Mouse (Mus musculus) stomach, postnatal 0 days (tissue): ENCODE results near the gene Pank3. TPM values are rescaled to one million over a fixed set of nuclear protein-coding genes. Genes with fewer than 3 reads are reported as not detected.

ENCODE experiments used
- ATAC-seq: fragments of 200-750 bp; cut with Nextera tagmentation; 2 replicates; pipeline ENCODE4 v1.8.0; 2017; ENCODE audit not compliant: low FRiP score, low TSS enrichment
- DNase-seq: peaks from one replicate; pipeline ENCODE4 v3.0.0-alpha.2; 2016; ENCODE audit warnings: low spot score
- H3K27ac ChIP-seq: fragments of 300-500 bp; sonication (generic); replicated peaks from 2 replicates; pipeline ENCODE4 v1.5.1; 2014; ENCODE audit warnings: mild to moderate bottlenecking, control low read depth
- H3K27me3 ChIP-seq: fragments of 300-500 bp; sonication (generic); 2 replicates; pipeline ENCODE4 v1.6.1; 2014; ENCODE audit warnings: low read length; ENCODE audit not compliant: control insufficient read depth, insufficient read depth
- H3K36me3 ChIP-seq: fragments of 300-500 bp; sonication (generic); 2 replicates; pipeline ENCODE4 v1.6.1; 2014; ENCODE audit warnings: low read length, mixed read lengths; ENCODE audit not compliant: control insufficient read depth, insufficient read depth
- H3K4me1 ChIP-seq: fragments of 300-500 bp; sonication (generic); replicated peaks from 2 replicates; pipeline ENCODE4 v1.6.1; 2014; ENCODE audit warnings: antibody characterized with exemption; ENCODE audit not compliant: control insufficient read depth, insufficient read depth
- H3K4me2 ChIP-seq: fragments of 300-500 bp; sonication (generic); replicated peaks from 2 replicates; pipeline ENCODE4 v1.6.1; 2014; ENCODE audit warnings: low read depth, mild to moderate bottlenecking, control low read depth, moderate library complexity
- H3K4me3 ChIP-seq: fragments of 300-500 bp; sonication (generic); 2 replicates; pipeline ENCODE4 v1.5.1; 2014; ENCODE audit warnings: low read depth, low read length, control low read depth
- H3K9ac ChIP-seq: fragments of 300-500 bp; sonication (generic); 2 replicates; pipeline ENCODE4 v1.6.1; 2014; ENCODE audit warnings: mild to moderate bottlenecking, low read length, control low read depth, mixed read lengths
- H3K9me3 ChIP-seq: fragments of 300-500 bp; sonication (generic); 2 replicates; pipeline ENCODE4 v1.6.1; 2016; ENCODE audit warnings: low read length; ENCODE audit not compliant: control insufficient read depth
- CTCF ChIP-seq: IDR thresholded peaks from 2 replicates; pipeline ENCODE4 v1.5.1; 2016; ENCODE audit warnings: antibody characterized with exemption, low read depth, mild to moderate bottlenecking, moderate library complexity
- EP300 ChIP-seq: optimal IDR thresholded peaks from 2 replicates; pipeline ENCODE3; 2016; ENCODE audit warnings: antibody characterized with exemption
- WGBS: fragments of 180-500 bp; shearing (Covaris S2); extraction: QIAGEN DNeasy Blood & Tissue Kit; methylation state at CpG from one replicate; pipeline ENCODE4 v1.1.7; 2014; 5-methylcytosine and 5-hydroxymethylcytosine counted together
- polyA plus RNA-seq: library from polyadenylated mRNA; unstranded; fragments of >200 nt; fragmentation: Nextera tagmentation; extraction: Ambion mirVana; gene quantifications from 2 replicates; pipeline ENCODE4 v1.2.1, GENCODE M21; 2015

Gene Pank3
- polyA plus RNA-seq, 1 experiment from 2014 or later = 10.4 TPM

DNA sequence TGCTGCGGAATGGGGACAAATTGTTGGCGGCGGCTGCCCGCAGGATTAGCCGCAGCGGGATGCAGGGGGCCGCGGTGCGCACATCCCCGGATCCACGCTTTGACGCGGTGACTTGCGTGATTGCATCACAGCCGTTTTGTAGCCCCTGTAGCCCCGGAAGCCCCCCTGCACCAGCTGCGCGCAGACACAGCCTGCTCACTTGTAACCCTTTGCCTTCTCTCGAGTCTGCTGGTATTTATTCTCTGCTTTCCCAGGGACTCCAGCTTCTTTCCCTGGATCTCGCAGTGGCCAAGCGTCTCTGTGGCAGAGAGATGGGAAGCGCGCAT lies 29.2 kb downstream of the Pank3 start:
- Histone ChIP-seq H3K9me3 (no peaks in the 10 kb centered on the region), H3K27ac (no peak overlapping the region), H3K9ac (no peak overlapping the region), H3K27me3 (peaks cover 13% of the 10 kb centered on the region; the same call in 1 of the 2 replicates), H3K4me3 (peak overlapping the region; percentile 29), H3K4me2 (peak overlapping the region; percentile 38), H3K36me3 (no peaks in the 10 kb centered on the region), H3K4me1 (no peaks in the 10 kb centered on the region)
- DNase-seq (no peak), ATAC-seq (no peak)
- WGBS = 6% methylated on average over 23 of the region's 23 CpGs
- TF ChIP-seq CTCF (no peak), EP300 (no peak)

DNA sequence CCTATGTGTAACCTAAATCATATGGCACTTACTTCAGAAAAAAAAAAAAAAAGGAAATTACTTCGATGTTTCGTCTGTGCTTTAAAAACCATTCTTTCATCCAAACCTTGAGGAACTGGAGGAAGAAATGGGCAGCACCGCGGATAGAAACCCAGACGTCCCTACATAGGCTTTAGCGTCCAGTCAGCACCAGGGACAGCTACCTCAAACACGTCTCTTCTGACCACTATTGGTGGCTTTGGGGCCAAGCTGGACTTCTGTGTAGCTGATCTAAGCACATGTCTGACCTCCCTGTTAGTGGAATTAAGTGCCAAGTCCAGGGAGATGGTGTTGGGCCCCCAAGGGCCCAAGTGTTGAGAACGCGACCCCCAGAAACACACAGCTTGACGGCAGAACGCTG lies 29.6 kb downstream of the Pank3 start, which contains the start of gene Fbll1:
Gene Fbll1 (minus strand): TSS at position 11 of the 400 bp plus-strand sequence.
- Histone ChIP-seq H3K27ac (no peak within 1 kb of the TSS), H3K9ac (no peak within 1 kb of the TSS), H3K4me3 (peak within 1 kb of the TSS; percentile 29), H3K4me2 (peak within 1 kb of the TSS; percentile 38), H3K27me3 (peaks cover 13% of the 10 kb centered on the region; the same call in 1 of the 2 replicates), H3K36me3 (no peaks in the 10 kb centered on the region), H3K4me1 (no peaks in the 10 kb centered on the region), H3K9me3 (no peaks in the 10 kb centered on the region)
- 14% methylated on average over 11 of the region's 11 CpGs for WGBS
- ATAC-seq (no peak), DNase-seq (peak; percentile 71)
- TF ChIP-seq CTCF (peak; percentile 11; the same call in 1 of the 2 replicates), EP300 (no peak)

DNA sequence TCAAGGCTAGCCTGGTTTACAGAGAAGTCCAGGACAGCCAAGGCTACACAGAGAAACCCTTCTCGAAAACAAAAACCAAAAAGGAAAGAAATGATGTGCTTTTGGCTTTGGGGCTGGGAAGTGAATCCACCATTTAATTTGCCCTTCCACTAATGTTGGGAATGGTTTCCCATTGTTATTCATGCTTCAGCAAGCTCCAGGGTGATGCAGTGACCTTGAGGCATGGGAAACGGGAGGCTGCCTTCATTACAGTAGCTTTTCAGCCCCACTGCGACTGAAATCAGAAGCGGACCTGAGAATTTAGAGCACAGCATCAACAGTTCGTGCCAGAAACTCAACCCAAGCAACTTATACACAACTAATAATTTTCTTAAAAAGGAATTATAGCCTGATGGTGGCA lies 32.0 kb downstream of the Pank3 start:
- H3K36me3 ChIP-seq = no peaks in the 10 kb centered on the region
- TF ChIP-seq EP300 (no peak), CTCF (no peak)
- H3K4me2 ChIP-seq = no peak overlapping the region
- H3K9ac ChIP-seq = no peak overlapping the region
- no peak overlapping the region for H3K4me3 ChIP-seq
- H3K27me3 ChIP-seq = peaks cover 10% of the 10 kb centered on the region; the same call in 1 of the 2 replicates
- no peaks in the 10 kb centered on the region for H3K4me1 ChIP-seq
- 80% methylated on average over 5 of the region's 5 CpGs for WGBS
- ATAC-seq (no peak), DNase-seq (no peak)
- no peaks in the 10 kb centered on the region for H3K9me3 ChIP-seq
- no peak overlapping the region for H3K27ac ChIP-seq

DNA sequence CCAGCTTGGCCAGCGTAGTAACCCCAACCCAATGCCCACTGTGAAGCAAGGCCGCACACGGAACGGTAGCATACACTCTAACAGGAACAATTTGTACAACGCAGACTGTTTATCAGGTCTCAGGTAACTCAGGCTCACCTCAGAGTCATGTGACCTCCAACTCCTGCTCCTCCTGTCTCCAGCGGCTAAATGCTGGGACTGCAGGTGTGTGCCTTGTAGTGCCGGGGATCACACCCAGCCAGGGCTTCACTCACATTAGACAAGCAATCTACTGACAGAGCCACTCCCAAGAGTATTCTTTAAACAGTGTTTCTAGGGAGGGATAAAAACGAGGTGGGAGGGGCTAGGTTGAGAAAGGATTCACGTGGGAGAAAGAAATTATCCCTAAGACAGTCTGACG lies 42.2 kb downstream of the Pank3 start:
- H3K4me3 ChIP-seq = no peak overlapping the region
- no peak overlapping the region for H3K4me2 ChIP-seq
- no peaks in the 10 kb centered on the region for H3K9me3 ChIP-seq
- DNase-seq (peak; percentile 66), ATAC-seq (peak; percentile 91)
- no peak overlapping the region for H3K9ac ChIP-seq
- peaks cover 51% of the 10 kb centered on the region for H3K36me3 ChIP-seq
- 71% methylated on average over 10 of the region's 10 CpGs for WGBS
- no peaks in the 10 kb centered on the region for H3K4me1 ChIP-seq
- no peak overlapping the region for H3K27ac ChIP-seq
- TF ChIP-seq EP300 (no peak), CTCF (peak; percentile 56)
- no peaks in the 10 kb centered on the region for H3K27me3 ChIP-seq

DNA sequence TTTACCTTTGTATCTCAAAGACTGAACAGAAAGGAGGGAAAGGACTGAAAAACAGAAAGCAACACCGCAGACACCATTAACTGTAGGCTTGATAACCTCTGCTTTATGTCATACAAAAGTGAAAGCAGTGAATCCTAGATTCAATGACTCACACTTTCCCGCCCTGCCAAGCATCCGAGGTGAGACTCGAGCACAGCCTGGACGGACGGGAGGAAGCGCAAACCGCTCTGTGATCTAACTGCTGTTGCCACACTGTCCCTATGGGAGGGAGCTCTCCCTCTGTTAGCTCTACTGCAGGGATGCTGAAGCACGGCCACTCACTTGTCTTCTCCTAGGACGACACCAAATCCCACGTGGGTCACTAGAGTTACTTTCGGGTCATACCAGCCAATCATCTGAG lies 47.0 kb downstream of the Pank3 start:
- H3K4me1 ChIP-seq = no peaks in the 10 kb centered on the region
- WGBS = 86% methylated on average over 12 of the region's 12 CpGs
- H3K36me3 ChIP-seq = peaks cover 38% of the 10 kb centered on the region
- no peak overlapping the region for H3K9ac ChIP-seq
- no peaks in the 10 kb centered on the region for H3K27me3 ChIP-seq
- no peak for DNase-seq
- no peak overlapping the region for H3K4me2 ChIP-seq
- no peak for ATAC-seq
- no peak overlapping the region for H3K4me3 ChIP-seq
- no peaks in the 10 kb centered on the region for H3K9me3 ChIP-seq
- no peak overlapping the region for H3K27ac ChIP-seq
- no peak for TF ChIP-seq CTCF

DNA sequence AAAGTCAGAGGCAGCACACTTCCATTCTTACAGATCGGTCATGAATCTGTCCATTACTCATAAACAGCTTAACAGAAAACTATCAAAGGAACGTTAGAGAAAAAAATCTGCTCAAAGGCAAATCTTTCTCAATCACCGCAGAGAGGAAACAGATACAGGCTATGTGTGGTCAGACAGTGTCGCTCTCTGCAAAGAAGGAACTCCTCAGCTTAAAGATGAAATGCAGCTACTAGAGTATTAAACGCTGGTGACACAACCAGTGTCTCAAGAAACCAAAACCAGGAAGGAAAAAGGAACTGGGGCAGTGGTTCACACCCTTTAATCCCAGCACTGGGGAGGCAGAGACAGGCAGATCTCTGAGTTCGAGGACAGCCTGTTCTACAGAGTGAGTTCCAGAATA lies 58.4 kb downstream of the Pank3 start:
- ATAC-seq (no peak), DNase-seq (no peak)
- TF ChIP-seq EP300 = no peak
- Histone ChIP-seq H3K27me3 (no peaks in the 10 kb centered on the region), H3K36me3 (peaks cover 27% of the 10 kb centered on the region), H3K9me3 (no peaks in the 10 kb centered on the region), H3K27ac (no peak overlapping the region), H3K4me2 (no peak overlapping the region), H3K4me1 (no peaks in the 10 kb centered on the region), H3K9ac (no peak overlapping the region), H3K4me3 (no peak overlapping the region)
- 89% methylated on average over 6 of the region's 6 CpGs for WGBS
